Mouse (Mus musculus) MEL (cell line): ENCODE measurements at regions not wholly inside any gene's neighbourhood (a gene's known extent, or its start where the extent isn't known, plus 50 kb on each side); places are given as distances from the start of the nearest gene placed in this dataset.

ENCODE experiments used
- CHD1 ChIP-seq: IDR thresholded peaks from 2 replicates; pipeline ENCODE4 v1.6.1; 2012; ENCODE audit warnings: low read depth, mild to moderate bottlenecking, inconsistent platforms, low read length, improper control_type of control experiment
- CTCF ChIP-seq, 3 experiments: IDR thresholded peaks in 2 of 3; conservative IDR thresholded peaks in 1 of 3; 2 replicates each; pipeline ENCODE4 v1.5.1; 2011 to 2012; ENCODE audit warnings: low read length in 3 of 3, low read depth in 2 of 3, mild to moderate bottlenecking in 2 of 3, improper control_type of control experiment in 1 of 3, inconsistent platforms in 1 of 3, mixed read lengths in 1 of 3, moderate library complexity in 1 of 3; ENCODE audit not compliant: control insufficient read depth in 1 of 3, insufficient read depth in 1 of 3, poor library complexity in 1 of 3, severe bottlenecking in 1 of 3
- ELF1 ChIP-seq: IDR thresholded peaks from 2 replicates; pipeline ENCODE4 v1.6.1; 2014; ENCODE audit warnings: low read depth, mild to moderate bottlenecking, inconsistent platforms, low read length, improper control_type of control experiment, moderate library complexity
- EP300 ChIP-seq, 2 experiments: IDR thresholded peaks; 2 replicates each; pipeline ENCODE4 v1.6.1; 2011; ENCODE audit warnings: improper control_type of control experiment in 2 of 2, low read length in 2 of 2, low read depth in 1 of 2, mild to moderate bottlenecking in 1 of 2
- MAZ ChIP-seq: IDR thresholded peaks from 2 replicates; pipeline ENCODE4 v1.6.1; 2012; ENCODE audit warnings: low read depth, mild to moderate bottlenecking, inconsistent platforms, low read length, improper control_type of control experiment
- MYB ChIP-seq: IDR thresholded peaks from 2 replicates; pipeline ENCODE4 v1.6.1; 2011; ENCODE audit warnings: mild to moderate bottlenecking, low read depth, low read length, improper control_type of control experiment
- MYC ChIP-seq: IDR thresholded peaks from 2 replicates; pipeline ENCODE4 v1.6.1; 2011; ENCODE audit warnings: low read depth, mild to moderate bottlenecking, low read length, improper control_type of control experiment, moderate library complexity
- NRF1 ChIP-seq: IDR thresholded peaks from 2 replicates; pipeline ENCODE4 v1.6.1; 2014; ENCODE audit warnings: low read depth, mild to moderate bottlenecking, inconsistent platforms, low read length, improper control_type of control experiment, moderate library complexity; ENCODE audit not compliant: poor library complexity, insufficient read depth, severe bottlenecking
- POLR2A ChIP-seq, 2 experiments: IDR thresholded peaks; 2 replicates each; pipeline ENCODE4 v1.6.1; 2011 to 2012; ENCODE audit warnings: low read length in 2 of 2, mild to moderate bottlenecking in 2 of 2, control low read depth in 1 of 2, improper control_type of control experiment in 1 of 2, low read depth in 1 of 2, moderate library complexity in 1 of 2; ENCODE audit not compliant: control insufficient read depth in 1 of 2, insufficient read depth in 1 of 2, poor library complexity in 1 of 2
- POLR2AphosphoS5 ChIP-seq: IDR thresholded peaks from 2 replicates; pipeline ENCODE4 v1.6.1; 2012; ENCODE audit warnings: low read depth, borderline replicate concordance, mild to moderate bottlenecking, inconsistent platforms, low read length, moderate library complexity, mixed read lengths
- SMC3 ChIP-seq: IDR thresholded peaks from 2 replicates; pipeline ENCODE4 v1.6.1; 2011; ENCODE audit warnings: low read depth, low read length, improper control_type of control experiment
- UBTF ChIP-seq: IDR thresholded peaks from 2 replicates; pipeline ENCODE4 v1.6.1; 2012; ENCODE audit warnings: low read depth, mild to moderate bottlenecking, inconsistent platforms, low read length, improper control_type of control experiment, moderate library complexity, borderline replicate concordance; ENCODE audit not compliant: insufficient read depth
- USF1 ChIP-seq: IDR thresholded peaks from 2 replicates; pipeline ENCODE4 v1.6.1; 2014; ENCODE audit warnings: low read depth, mild to moderate bottlenecking, inconsistent platforms, low read length, improper control_type of control experiment, moderate library complexity

DNA sequence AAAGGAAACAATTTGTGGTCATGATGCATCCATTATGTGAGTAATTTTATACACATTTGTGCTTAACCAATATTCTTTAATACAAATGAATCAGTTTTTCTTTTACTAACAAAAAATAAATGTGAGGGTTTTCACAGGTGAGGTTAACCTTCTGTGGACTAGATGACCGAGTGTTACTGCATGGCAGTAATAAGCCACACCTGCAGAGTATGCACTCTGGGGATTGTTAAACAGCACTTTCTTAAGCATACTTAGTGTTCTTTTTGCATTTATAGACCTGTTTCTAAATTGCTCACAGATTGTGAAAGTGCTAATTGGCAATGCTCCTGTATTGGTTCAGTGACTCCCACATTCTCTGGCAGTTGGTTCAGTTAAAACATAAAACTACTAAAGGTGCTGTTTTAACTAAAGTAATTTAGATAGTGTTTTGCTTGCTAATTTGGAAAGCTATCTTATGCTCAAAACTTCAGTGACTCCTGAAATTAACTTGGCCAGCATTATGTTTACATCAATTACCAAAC is 125.4 kb downstream of the Plod2 start:
- TF ChIP-seq MYC (no peak), MYB (no peak), CTCF (IDR thresholded peaks at IDR 0.05 in 2 of 3, conservative IDR thresholded peaks at IDR 0.05 in 1 of 3; ENCODE audit: control insufficient read depth in 1 of 3, insufficient read depth in 1 of 3, low read depth in 2 of 3, low read length in 3 of 3, poor library complexity in 1 of 3, severe bottlenecking in 1 of 3) (no peak), POLR2AphosphoS5 (no peak), MAZ (no peak), SMC3 (no peak), POLR2A (IDR thresholded peaks at IDR 0.05; ENCODE audit: control insufficient read depth in 1 of 2, insufficient read depth in 1 of 2, low read depth in 1 of 2, low read length in 2 of 2, poor library complexity in 1 of 2) (no peak), EP300 (IDR thresholded peaks at IDR 0.05; ENCODE audit: low read depth in 1 of 2, low read length in 2 of 2) (no peak), UBTF (no peak), ELF1 (no peak), USF1 (no peak), NRF1 (no peak), CHD1 (no peak)
